Mouse (Mus musculus): ENCODE measurements around the gene Gm20747. TPM values are rescaled to one million over a fixed set of nuclear protein-coding genes. Genes with fewer than 3 reads are reported as not detected.
"Not testable (repeated sequence)": the region's sequence is repeated elsewhere in the genome, so short reads cannot be mapped to it uniquely, and the experiment has no call there.

Gene Gm20747
- total RNA-seq (2021): not detected
- long read RNA-seq, experiment 1: 0 reads
- long read RNA-seq, experiment 2: 0 reads

DNA sequence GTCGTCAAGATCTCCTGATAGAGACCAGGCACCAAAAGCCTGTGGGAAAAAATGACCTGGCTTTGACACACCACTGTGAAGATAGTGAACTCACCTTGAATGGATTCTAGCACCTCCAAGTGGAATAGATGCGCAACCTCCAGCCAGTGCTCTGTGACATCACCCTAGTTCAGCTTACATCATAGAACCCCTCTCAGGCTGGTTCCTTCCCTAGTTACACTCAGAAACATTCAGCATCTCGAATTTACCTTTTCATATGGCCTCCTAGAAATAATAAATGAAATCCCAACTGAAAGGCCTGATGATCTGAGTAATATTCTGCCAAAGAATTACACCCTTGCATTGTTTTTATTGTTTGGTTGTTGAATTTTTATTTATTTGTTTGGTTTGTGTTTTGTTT lies at the start of gene Gm20747:
Gene Gm20747 (minus strand): TSS at position 101 of the 400 bp plus-strand sequence.
- DNase-seq: not testable (repeated sequence)
